Mouse (Mus musculus) kidney, postnatal 4 days (tissue): ENCODE measurements around the gene Slc39a11.

Experiments used
- DNase-seq, 2 experiments: peaks; one replicate each; pipeline ENCODE4 v3.0.0; 2021; ENCODE audit warnings: mixed read lengths in 2 of 2

The Slc39a11 gene

DNA sequence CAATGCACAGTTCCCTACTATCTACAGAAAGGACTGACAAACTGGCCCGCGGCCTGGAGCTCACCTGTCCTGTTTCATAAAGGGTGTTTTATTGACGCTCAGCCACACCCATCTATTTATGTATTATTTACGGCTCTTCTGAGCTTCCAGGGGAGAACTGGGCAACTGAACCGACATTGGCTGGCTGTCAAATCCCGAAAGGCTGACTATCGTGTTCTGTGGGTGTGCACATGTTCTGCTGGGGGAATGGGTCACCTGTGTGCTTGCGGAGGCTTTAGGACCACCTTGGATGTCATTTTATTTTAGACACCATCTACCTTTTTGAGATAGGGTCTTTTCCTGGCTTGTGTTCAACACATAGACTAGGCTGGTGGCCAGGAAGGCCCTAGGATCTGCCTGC, 375.8 kb downstream of the Slc39a11 start:
- DNase-seq: no peak

DNA sequence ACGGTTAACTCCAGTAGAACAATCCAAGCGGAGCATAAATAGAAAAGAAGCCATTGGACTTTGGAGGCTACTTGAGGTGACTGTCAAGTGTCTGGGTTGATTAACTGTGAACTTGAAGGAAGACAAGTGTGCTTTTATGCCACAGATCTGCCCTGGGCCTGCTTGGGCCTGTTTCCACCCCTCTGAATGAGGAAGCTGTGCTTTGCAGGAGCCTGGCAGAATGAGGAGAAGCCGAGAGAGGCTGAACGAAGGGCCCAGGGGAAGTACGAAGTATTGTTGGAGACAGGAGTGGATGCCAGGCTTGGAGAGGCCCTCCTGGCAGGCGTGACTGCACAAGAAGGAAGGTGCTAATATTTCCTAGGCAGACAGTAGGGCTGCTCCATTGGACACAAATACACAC, 378.0 kb downstream of the Slc39a11 start:
- no peak for DNase-seq

DNA sequence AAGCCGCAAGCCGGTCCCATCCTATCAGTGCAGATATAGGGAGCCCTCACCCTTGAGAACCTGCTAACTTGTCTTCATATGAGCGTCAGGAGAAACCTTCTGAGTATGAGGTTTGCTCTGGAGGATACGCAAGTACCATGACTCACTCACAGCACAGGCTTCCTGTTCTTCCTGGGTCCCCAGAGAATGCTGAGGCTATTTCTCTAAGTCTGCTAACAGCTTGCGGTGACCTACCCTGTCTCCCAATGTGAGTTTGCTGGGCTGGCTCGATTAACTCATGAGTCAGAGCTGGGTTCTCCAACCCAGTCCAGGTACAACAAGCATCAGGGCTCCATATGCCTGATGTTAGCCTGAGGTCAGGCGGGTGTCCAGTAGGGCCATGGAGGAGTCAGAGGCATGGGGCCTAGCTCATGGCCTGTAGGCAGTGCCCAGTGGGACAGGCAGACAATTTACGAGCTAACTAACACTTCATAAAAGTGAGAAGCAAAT, 381.0 kb downstream of the Slc39a11 start:
- DNase-seq: no peak

DNA sequence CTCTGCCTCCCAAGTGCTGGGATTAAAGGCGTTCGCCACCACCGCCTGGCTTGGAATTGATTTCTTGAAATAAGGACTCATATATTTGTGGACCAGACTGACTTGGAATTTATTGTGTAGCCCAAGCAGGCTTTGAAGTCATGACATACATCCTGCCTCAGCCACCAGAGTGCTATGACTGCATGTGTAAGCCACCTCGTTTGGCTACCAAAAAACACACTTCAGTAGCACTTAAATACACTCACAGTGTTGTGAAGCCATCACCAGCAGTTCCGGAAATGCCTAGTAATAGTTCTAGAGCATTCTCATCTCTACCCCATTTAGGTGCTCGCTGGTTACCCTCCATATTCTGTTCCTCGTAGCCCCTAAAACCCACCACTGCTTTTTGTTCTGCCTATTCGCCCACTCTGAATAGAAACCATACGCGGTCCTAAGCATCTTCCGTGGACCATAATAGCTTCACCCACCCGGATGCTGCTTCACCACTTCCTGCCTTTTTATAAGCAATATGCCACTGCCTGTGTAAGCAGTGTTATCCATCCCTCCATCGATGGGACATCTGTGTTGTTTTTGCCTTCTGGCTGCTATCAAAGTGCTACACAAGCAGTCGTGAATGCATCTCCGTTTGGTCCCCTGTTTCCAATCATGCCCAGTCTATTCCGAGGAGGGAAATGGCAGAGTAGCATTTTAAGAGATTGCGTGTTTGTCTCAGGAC, 382.2 kb downstream of the Slc39a11 start:
- DNase-seq: no peak

DNA sequence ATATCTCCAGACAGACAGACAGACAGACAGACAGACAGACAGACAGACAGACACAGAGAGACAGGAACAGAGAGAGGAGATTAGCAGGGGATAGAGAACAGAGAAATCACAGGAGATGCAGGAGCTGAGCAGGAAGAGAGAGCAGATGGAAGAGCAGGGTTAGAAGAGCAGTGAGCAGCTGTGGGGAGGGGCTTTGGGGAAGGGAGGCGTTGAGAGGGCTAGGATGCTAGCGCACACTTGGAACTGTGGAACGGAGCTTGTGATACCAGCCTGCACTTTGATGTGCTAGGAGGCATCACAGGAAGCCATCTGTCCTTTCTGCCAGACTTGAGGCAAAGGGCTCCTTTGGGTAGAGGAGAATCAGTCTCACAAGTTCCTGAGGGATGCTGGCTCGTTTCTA, 383.2 kb downstream of the Slc39a11 start:
- DNase-seq: no peak

DNA sequence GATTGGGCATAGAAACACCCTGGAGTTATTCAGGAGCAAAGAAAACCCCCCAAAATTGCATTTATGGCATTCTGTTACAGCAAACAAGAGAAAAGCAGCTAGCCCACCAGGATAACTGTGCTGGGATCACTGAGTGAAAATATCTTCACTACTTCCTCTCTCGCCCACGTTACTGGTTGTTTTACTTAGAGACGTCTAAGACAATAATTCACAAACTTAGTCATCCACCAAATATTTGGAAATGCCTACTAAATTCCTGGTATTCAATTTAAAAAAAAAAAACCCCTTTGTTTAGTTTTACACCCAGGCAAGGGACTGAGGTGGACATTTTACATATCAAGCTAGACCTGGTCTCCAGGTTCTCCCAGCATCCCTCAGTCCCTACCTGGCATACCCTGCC, 384.3 kb downstream of the Slc39a11 start:
- no peak for DNase-seq

DNA sequence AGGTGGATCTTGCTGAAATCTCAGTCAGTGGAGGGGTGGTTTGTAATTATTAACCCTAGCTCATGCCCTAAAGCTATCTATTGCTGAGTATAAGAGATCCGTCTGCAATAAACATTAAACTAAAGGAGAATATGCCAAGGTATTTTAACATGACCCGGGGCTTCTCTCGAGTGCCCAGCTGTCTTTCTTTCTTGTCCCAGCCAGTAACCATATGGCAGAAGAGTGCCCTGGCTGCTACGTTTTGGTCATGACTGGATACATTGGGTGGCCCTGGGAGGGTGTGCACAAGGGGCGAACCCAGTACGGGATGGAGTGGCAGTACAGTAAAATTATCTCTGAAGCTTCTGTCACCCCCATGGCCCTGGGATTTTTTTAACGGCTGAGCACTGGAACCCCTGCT, 385.9 kb downstream of the Slc39a11 start:
- no peak for DNase-seq

DNA sequence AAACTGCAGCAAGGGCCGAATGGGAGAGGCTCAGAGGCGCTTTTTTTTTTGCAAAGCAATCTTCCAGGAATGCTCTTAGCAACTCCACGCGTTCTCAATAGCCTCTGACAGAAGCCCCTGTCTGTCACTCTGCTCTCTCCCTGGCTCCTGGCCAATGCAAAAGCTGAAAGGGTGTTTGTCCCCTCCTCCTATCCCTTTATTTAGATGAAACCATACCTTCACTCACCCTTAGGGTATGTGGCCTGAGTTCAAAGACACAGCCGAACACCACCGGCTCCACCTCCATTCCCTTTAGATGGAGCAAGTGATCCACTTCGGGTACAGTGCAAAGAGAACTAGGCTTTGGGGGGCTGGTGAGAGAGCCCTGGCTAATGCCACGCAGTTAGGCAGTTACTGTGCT, 387.8 kb downstream of the Slc39a11 start:
- DNase-seq: no peak

DNA sequence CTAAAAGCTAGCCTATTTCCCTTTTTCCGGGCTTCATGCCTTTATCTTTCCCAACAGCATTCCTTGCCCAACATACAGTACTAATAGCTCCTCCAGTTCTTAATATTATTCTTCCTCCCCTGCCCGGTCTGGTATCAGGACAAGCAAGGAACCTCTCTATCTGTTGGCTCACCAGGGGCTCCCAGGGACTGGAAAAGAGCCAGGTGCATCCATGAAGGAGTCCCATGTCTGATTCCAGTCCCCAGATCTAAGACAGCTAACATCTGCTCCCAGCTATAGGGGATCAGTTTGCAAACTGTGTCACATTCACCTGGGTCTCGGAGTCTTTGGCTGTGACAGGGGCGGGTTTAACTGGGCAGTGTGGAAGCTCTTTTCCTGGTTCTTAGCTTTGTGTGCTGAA, 388.5 kb downstream of the Slc39a11 start:
- DNase-seq: no peak

DNA sequence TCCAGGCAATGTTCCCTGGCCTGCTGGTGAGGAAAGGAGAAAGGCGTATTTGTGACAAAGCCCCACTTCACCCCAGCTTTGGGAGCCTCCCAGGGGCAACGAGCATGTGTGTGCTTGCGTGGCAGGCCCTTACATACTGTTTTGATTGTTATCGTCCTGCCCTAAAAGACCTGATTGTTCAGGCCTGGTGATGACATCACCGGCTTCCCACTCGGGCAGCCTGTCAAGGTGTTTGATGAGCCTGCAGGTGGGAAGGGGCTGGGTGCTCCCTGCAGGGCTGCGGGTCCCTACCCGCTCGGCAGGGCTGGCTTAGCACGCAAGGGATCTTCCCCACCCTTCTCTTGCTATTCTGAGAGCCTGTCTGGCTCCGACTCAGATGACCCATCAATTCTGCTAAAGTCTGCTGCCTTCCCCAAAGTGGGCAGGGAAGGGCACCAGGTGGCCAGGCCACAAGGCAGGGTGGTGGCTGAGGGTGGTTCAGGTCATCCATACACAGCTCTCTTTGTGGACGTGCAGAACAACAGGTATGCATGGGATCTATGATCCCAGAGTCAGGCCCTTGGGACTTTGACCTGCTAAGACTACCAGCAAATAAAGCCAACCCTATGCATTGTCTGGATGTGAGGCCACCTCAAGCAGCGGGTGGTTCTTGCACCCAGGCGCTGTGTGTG, 390.0 kb downstream of the Slc39a11 start:
- no peak for DNase-seq

DNA sequence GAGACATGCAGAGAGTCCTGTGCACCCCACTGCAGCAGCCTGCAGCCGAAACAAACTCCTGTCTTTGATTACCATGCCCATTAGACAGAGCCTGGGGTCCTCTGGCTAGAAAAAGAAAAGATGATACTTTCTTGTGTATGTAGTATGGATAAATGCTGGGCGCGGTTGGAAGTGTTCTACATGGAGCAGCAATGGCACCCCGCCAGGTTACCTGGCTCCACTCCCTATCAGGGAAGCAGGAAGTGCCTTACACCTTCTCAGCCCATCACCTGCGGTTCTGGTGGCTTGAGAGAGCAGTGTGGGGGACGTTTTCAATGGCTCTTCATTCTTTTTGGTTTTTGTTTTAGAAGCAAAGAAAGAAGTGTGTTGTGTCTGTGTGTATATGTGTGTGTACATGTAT, 391.9 kb downstream of the Slc39a11 start:
- DNase-seq: no peak

DNA sequence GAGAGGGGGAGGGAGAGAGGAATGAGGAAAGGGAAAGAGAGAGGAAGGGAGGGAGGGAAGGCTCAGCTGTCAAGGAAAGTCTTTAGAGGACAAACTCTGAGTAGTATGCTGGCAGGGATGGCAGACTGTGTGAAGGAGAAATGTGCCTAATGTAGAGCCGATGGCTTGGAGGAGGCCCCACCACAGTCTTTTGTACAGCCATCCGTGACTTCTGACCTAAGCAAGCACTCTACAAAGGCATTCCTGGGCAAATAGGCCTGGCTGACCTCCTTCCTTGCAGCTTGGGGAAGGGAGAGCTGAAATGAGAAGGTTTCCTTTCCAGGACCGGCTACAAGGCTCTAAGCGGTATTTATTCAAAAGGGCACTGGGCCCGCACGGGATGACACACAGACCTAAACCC, 395.2 kb downstream of the Slc39a11 start:
- peak in 1 of 2 experiments; percentile 37 for DNase-seq

DNA sequence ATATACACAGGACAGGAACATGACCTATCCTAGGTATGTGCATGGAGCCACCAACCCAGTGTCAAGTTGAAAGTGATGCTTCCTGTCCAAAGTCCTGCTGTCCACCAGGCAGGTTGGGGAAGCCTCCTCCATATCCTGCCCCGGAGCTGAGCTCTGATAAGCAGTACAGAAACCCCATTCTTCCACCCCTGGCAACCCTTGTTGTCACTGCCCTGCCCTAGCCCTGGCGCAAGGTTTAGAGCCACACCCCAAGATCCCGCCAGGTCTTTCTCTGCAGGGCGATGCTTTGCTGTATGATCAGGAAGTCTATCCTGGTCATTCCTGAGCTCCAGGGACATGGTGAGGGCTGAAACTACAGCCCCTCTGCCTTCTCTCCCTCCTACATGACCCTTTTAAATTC, 396.7 kb downstream of the Slc39a11 start:
- no peak for DNase-seq

DNA sequence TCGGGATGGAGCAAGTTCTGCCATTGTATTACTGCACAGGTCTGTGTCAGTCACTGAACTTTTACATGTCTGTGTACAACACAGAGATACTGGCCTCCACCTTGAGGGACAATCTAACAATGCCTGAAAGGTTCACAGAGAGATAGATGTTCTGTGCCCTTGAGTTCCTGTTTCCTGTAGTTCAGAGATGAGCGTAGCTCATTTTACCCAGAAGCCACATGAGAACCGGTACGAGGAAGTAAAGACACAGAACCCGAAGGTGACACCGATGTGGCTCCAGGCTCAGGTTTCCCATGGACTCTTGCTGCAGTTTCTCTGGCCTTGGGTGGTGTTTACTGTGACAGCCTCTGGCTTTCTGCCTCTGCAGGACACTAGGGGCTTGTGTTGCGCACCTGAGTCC, 398.7 kb downstream of the Slc39a11 start:
- DNase-seq: no peak

DNA sequence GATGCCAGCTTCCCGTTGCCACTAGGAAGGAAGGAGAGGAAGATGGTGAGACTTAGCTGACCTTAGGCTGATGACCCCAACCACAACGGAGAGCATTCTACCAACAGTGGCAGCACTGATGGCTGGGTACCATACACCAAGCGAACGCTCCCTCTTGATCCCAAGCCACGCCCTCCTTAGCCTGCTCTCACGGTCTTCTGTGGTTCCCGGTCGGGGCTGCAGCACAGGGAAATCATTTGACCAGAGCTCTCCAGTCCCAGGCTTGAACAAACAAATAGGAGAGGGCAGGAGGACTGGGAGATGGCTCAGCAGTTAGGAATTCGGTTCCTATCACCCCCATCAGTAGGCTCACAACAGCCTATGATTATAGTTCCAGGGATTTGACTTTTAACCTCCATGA, 403.4 kb downstream of the Slc39a11 start:
- no peak for DNase-seq

DNA sequence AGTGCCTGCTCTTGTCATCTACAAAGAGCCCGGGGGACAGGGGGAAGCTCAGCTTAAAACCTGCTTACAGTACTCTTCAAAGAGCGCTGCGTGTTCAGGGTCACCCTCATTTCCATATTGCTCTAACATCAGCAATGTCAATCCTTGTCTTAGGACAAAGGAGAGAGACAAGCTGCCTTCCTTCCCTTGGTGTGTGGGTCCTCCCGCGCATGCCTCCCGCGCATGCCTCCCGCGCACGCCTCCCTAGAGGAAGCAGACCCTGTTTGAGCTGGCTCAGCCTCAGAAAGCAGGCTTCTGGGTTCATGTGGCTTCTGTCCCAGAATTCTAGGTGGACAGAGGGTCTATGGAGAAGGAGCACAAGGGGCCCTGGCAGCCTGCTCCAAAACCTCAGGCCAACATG, 404.2 kb downstream of the Slc39a11 start:
- peak; percentile 52 to 70 for DNase-seq

DNA sequence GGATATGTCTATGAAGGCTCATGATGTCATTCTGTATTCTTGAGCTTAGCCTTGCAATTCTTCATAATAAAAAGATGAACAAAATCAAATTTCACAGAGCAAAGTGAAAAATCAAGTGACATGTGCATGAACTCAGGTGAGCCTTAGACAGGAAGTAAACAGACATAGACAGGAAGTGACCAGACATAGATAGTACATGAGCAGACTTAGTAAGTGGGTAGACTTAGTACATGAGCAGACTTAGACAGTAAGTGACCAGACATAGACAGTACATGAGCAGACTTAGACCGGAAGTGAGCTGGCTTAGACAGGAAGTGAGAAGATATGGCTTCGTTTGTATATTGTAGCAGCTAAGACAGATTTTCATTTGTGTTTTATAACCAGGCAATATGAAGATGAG, 415.4 kb downstream of the Slc39a11 start:
- no peak for DNase-seq

DNA sequence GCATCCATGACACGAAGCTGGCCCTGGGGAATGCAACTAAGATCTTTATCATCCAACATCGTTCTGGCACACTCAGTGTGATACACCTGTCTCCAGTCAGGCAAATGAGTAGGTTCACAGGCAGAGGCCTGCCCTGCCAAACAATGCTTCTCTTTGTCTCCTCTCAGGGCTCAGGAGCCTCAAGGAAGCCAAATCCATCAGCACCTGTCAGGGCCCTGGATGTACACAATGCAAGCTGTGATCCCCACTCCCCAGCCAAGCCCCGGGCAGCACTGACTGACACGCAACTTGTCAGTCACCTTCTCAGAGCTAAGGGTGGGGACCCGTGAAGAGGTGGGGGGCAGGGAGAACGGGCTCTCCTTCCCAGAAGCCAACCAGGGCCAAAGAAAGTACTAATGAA, 417.8 kb downstream of the Slc39a11 start:
- no peak for DNase-seq

DNA sequence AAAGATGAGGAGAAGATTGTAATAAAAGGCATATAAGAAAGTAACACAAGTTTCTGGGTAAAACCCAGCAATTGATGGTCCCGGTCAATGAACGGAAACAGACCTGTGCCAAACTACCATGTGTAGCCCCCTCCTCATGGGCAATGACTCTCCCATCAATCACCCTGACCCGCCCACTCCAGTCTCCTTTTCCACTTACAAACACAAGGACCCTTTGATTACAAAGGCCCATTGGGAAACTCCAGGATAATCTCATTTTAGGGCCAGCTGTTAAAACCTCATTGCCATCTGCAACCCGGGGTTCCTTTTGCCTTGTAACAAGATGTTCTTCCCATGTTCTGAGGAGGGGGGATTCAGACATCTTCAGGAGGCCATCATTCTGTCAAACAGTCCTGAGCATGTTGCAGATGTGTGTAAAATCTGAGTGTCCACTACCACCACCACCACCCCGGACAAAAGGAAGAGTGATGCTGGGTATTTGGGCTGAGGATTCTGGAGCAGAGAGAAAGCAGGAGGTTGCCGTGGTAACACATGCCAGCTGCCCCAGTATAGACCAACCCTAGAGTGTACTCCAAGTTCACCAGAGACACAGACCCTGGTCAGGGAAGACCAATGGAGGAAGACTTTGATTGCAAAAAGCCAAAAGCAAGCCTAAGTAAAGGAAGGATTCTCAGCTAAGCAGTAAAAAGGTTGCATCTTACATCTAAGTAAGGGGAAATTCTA, 419.3 kb downstream of the Slc39a11 start:
- no peak for DNase-seq

DNA sequence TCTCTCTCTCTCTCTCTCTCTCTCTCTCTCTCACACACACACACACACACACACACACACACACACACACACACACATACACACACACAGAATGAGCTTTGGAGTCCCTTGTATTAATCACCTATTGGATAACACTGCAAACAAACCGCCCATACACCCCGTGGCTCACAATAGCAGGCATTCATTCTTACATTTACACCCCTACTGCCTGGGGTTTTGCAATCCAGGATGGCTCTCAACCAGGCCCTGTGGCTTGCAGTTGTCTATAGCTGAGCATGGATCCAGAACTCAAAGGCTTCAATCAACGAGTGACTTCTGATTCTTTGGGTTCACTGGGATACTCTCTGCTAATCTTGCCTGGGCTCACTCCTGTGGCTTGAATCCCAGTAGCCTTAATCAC, 424.1 kb downstream of the Slc39a11 start:
- no peak for DNase-seq

DNA sequence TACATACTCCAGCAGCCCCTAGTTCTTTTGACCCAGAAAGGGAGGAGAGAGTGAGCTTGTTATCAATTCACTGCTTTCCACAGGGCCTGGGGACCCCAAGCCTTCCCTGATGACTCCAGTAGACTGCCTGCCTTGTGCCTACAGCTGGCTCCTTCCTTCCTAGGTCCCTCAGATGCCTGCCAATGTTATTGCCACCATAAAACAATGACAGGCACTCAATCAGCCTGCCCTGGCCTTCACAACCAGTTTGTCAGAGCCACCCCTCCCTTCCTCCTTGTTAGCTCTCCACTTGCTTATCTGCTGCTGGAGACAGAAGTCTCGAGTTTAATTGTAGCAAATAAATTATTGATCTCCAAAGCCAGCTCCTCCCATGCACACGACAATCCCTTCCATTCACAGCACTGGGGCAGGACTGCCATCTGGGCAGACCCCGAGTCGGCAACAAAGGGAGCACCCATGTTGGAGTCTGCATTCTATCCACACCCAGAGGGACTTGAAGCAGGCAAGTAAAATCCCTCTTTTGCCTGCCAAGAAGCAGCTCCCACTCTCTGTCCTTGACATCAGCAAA, 426.0 kb downstream of the Slc39a11 start:
- DNase-seq: peak in 1 of 2 experiments; percentile 20

DNA sequence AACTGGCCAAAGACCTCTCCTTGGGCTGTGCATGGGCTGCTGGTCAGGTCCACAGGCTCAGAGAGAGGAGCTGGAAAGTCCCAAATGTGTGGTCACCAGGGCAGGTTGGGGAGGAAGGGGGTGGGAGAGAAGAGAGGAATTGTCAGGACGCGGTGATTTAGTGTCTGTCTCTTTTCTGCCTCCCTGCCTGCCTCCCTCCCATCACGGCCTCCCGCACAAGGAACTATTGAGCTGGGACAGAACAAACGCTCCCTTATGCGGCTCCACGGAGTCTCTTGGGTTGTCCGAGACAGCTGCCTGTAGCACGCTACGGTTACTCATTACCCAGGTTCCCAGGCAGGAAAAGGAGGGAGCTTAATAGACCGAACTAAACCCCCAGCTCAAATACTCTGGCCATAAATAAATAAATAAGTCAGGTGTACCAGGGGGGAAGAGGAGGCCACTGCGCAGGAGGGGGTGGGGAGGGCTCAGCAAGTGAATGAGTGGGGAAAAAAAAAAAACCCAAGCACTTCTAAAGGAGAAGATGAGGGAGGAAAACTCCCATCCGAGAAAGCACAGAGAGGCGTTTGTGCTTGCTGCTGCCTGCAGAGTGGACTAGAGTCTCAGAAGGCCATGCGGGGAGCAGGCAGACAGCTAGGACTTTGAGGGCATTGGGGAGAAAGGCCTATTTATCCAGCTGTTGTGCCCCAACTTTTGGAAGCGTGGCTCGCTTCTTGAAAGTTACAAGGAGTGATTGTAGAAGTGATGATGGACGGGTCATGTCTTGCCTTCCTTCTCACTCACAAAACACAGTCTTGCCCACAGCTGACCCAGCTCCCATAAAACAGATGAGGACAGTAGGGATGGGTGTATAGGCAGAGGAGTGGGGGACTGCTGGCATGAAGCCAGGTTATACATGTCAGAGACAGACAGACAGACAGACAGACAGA, 428.3 kb downstream of the Slc39a11 start:
- peak; percentile 70 to 81 for DNase-seq
